Mouse (Mus musculus) spleen, adult 2 months (tissue): ENCODE measurements around the gene Hoga1.

ENCODE experiments used
- CTCF ChIP-seq: fragments of 200-500 bp; IDR thresholded peaks from 2 replicates; pipeline ENCODE4 v1.5.1; 2011; ENCODE audit warnings: mild to moderate bottlenecking, inconsistent platforms; ENCODE audit not compliant: insufficient read depth, insufficient read length, insufficient replicate concordance; ENCODE audit errors: extremely low read depth
- POLR2A ChIP-seq: fragments of 200-500 bp; IDR thresholded peaks from 2 replicates; pipeline ENCODE4 v1.6.1; 2011; ENCODE audit warnings: low read depth, low read length, inconsistent platforms

DNA sequence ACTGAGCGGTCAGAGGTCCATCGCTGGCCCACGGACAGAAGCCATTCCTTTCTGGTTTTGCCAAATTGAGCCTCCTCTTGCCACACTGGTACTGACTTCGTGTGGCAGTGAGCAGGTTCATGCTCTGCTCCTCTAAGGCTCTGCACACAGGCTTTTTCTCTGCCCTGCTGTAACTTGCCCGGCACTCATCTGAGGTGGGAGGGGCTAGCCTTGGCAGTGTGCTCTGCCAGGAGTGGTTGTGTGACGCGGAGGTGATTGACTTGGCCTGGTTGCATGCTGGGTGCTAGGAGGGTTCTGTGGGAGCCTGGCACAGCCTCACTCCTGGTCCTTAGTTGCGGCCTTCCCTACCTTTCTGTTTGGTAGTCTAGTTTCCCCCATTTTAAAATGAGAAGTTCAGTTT, 75.0 kb downstream of the Hoga1 start:
- TF ChIP-seq CTCF, result no peak
- TF ChIP-seq POLR2A, result no peak
